Mouse (Mus musculus) layer of hippocampus, postnatal 36 days (tissue): ENCODE data around the gene 4930539E08Rik. TPM values are rescaled to one million over a fixed set of nuclear protein-coding genes. Genes with fewer than 3 reads are reported as not detected.
A peak's percentile ranks its signal among the peaks of the same experiment; 100 is the strongest.

Experiments used
- DNase-seq, 2 experiments: peaks; one replicate each; pipeline ENCODE4 v3.0.0; 2022
- total RNA-seq, 2 experiments: library from RNA; stranded (reverse); gene quantifications; 2 replicates each; pipeline ENCODE4 v1.2.3; 2021

4930539E08Rik gene
- total RNA-seq, 2 experiments from 2014 or later = 3.2 to 4.6 TPM

- no peak for DNase-seq
Observed at GRCm38 (mm10) chr17:28855166-28855885, 59.8 kb downstream of the 4930539E08Rik start.

GRCm38 (mm10) chr17:28854377-28854776 lies 60.7 kb downstream of the 4930539E08Rik start:
- no peak for DNase-seq

GRCm38 (mm10) chr17:28850511-28850910 lies 64.6 kb downstream of the 4930539E08Rik start:
- DNase-seq = no peak

GRCm38 (mm10) chr17:28846974-28847617 lies 68.0 kb downstream of the 4930539E08Rik start:
- peak in 1 of 2 experiments; percentile 29 for DNase-seq

Other genes starting within 250 kb of the 4930539E08Rik start
- gene Slc26a8, start 225.1 kb downstream of the 4930539E08Rik start, total RNA-seq = 1 to 10 TPM; 3.7 to 6.4 TPM
- 10 to 100 TPM; 76.7 to 78.8 TPM for gene Mapk14, start 224.0 kb downstream of the 4930539E08Rik start, total RNA-seq
- 1 to 10 TPM; 1.4 to 1.8 TPM for gene AC170998.1, start 189.2 kb downstream of the 4930539E08Rik start, total RNA-seq
- 1 to 10 TPM in 1 of 2 experiments, under 1 TPM in 1; 0.60 to 1.1 TPM for gene Mapk13, start 146.0 kb downstream of the 4930539E08Rik start, total RNA-seq
- 10 to 100 TPM; 39.4 to 45.4 TPM for gene Brpf3, start 114.2 kb downstream of the 4930539E08Rik start, total RNA-seq
- gene Pnpla1, start 56.9 kb downstream of the 4930539E08Rik start, total RNA-seq = under 1 TPM; 0.38 to 0.42 TPM
- not detected for gene Pxt1, start 28.5 kb upstream of the 4930539E08Rik start, total RNA-seq
- 10 to 100 TPM; 64.5 to 74.5 TPM for gene Kctd20, start 36.6 kb upstream of the 4930539E08Rik start, total RNA-seq
- 10 to 100 TPM; 51.7 to 55.6 TPM for gene Stk38, start 92.7 kb upstream of the 4930539E08Rik start, total RNA-seq
- 100 to 1,000 TPM; 141 to 147 TPM for gene Srsf3, start 117.3 kb upstream of the 4930539E08Rik start, total RNA-seq
- gene Cdkn1a, start 175.7 kb upstream of the 4930539E08Rik start, total RNA-seq = 10 to 100 TPM; 12.9 to 16.7 TPM
- not detected for gene Rab44, start 198.8 kb upstream of the 4930539E08Rik start, total RNA-seq